Mouse (Mus musculus): ENCODE results near the gene Sept14. TPM values are rescaled to one million over a fixed set of nuclear protein-coding genes. Genes with fewer than 3 reads are reported as not detected.
"Not testable (repeated sequence)": the region's sequence is repeated elsewhere in the genome, so short reads cannot be mapped to it uniquely, and the experiment has no call there.

The Sept14 gene
- polyA plus RNA-seq, 1 experiment from 2014 or later, result not detected

DNA sequence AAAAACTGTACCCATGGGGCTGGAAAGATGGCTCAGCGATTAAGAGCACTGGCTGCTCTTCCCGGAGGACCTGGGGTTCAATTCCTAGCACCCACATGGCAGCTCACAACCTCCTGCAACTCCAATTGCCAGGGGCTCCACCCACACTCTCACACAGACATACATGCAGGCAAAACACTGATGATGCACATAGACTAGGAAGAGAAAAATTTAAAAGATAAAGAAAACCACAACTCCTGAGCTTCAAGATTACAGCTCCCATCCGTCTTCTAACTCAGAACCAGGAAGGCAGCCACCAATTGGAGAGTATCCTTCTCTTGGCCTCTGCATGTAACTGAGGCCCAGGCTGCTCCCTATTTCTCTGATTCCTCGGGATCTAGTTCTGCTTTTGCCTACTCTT is 16.0 kb upstream of the Sept14 start:
- Histone ChIP-seq H3K4me1 (peaks cover 19% of the 10 kb centered on the region), H3K27me3 (no peaks in the 10 kb centered on the region), H3K4me3 (peak overlapping the region; percentile 85), H3K9me3 (no peaks in the 10 kb centered on the region), H3K27ac (peak overlapping the region; percentile 97), H3K9ac (peak overlapping the region; percentile 91; the same call in 1 of the 2 replicates), H3K36me3 (peaks cover 7% of the 10 kb centered on the region), H3K4me2 (peak overlapping the region; percentile 49)
- 45% methylated on average over 4 of the region's 4 CpGs for WGBS
- ATAC-seq (ENCODE audit: insufficient number of reproducible peaks, low FRiP score, low TSS enrichment, low read depth), result no peak

DNA sequence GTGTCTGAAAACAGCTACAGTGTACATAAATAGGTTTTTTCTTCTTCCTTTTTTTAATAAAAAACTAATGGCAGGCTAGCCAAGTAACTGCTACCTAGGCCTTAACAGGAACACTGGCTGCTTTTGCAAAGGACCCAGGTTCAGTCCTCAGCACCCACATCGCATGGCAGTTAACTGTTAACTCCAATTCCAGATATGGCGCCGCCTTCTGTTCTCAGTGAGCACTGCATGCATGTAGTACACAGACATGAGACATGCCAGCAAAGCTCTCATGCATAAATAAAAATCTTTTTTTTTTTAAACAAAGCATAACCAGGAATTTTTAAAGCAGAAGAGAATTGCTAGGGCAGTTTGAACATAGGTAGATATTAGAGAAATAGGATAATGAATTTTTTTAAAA is 11.9 kb upstream of the Sept14 start:
- no peak for ATAC-seq (ENCODE audit: insufficient number of reproducible peaks, low FRiP score, low TSS enrichment, low read depth)
- peaks cover 30% of the 10 kb centered on the region for H3K36me3 ChIP-seq
- no peaks in the 10 kb centered on the region for H3K27me3 ChIP-seq
- no peak overlapping the region for H3K27ac ChIP-seq
- no peaks in the 10 kb centered on the region for H3K9me3 ChIP-seq
- H3K9ac ChIP-seq, result no peak overlapping the region
- H3K4me2 ChIP-seq, result no peak overlapping the region
- H3K4me1 ChIP-seq, result peaks cover 15% of the 10 kb centered on the region; the same call in 1 of the 2 replicates
- no peak overlapping the region for H3K4me3 ChIP-seq
- WGBS, result 83% methylated on average over 3 of the region's 3 CpGs

DNA sequence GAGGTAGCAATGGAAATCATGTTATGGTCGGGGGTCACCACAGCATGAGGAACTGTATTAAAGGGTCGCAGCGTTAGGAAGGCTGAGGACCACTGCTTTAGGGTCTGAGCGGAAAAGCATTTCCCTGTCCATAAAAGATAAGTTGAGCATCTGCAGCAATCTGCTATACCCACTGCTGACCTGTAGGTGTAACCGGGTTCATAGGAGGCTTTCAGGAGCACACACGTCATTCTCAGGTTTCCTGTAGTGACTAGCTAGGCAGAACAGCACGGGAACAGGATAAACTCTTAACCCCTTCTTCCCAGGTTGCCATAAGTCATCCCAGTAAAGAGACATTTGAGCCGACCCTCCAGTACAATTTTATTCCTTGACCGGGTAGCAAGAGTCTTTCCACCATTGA is 8.7 kb upstream of the Sept14 start:
- whole genome bisulfite sequencing, result 80% methylated on average over 9 of the region's 9 CpGs
- ATAC-seq (ENCODE audit: insufficient number of reproducible peaks, low FRiP score, low TSS enrichment, low read depth), result no peak
- Histone ChIP-seq H3K9ac (no peak overlapping the region), H3K27ac (no peak overlapping the region), H3K4me3 (no peak overlapping the region), H3K9me3 (no peaks in the 10 kb centered on the region), H3K4me1 (peaks cover 7% of the 10 kb centered on the region; the same call in 1 of the 2 replicates), H3K36me3 (peaks cover 30% of the 10 kb centered on the region), H3K27me3 (no peaks in the 10 kb centered on the region), H3K4me2 (no peak overlapping the region)

DNA sequence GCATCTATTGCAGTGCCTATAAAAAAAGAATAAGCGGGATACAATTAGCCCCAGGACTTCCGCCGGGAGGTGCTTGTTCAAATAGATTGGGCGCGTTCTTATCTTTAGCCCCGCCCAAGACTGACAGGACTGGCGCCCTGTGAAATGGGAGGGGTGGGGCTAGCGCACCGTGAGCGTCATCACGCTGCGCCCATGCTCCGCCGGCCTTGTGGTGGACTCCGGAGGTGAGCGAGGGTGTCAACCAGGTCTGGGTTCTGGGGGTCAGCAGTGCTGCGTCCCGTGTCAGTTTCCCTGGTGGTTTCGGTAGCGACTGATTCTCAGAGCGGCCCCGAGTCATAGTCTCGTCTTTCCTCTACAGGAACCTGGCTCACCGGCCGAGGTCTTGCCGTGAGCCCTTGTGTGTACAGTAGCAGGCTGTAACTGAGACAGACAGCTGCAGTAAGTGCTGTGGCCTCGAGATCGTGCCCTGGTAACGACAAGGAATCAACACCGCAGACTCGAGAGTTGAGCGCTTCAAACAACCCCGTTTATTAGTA is 7.1 kb upstream of the Sept14 start, which contains the start of gene Mrps17:
Gene Mrps17 (plus strand): TSS at position 172 of the 536 bp plus-strand sequence.
- ATAC-seq (ENCODE audit: insufficient number of reproducible peaks, low FRiP score, low TSS enrichment, low read depth), result peak; percentile 92
- Histone ChIP-seq H3K4me3 (peak within 1 kb of the TSS; percentile 61), H3K27me3 (no peaks in the 10 kb centered on the region), H3K4me1 (peaks cover 7% of the 10 kb centered on the region; the same call in 1 of the 2 replicates), H3K36me3 (peaks cover 30% of the 10 kb centered on the region), H3K4me2 (peak within 1 kb of the TSS; percentile 74), H3K27ac (peak within 1 kb of the TSS; percentile 17; the same call in 1 of the 2 replicates), H3K9ac (peak within 1 kb of the TSS; percentile 54), H3K9me3 (no peaks in the 10 kb centered on the region)
- WGBS, result 1% methylated on average over 33 of the region's 33 CpGs

DNA sequence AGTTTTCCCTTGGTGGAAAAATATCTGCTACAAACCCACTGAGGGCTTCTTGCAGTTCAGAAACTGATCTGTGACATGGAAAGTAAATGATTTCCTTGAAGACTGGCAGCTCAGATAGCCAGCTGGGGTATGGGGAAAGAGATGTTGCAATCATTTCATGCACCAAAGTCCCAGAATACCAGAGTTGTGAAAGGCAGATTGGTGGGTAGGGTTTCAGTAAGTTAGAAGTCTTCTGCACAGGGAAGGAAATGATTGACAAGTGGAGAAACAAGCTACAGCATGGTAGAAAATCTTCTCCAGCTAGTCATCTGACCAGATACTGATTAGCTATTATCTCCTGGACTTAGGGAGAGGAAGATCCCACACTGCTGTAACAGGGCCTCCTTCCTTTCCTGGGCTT is 4.9 kb downstream of the Sept14 start:
- no peak overlapping the region for H3K4me3 ChIP-seq
- H3K9me3 ChIP-seq, result no peaks in the 10 kb centered on the region
- no peak overlapping the region for H3K4me2 ChIP-seq
- H3K27me3 ChIP-seq, result peaks cover 16% of the 10 kb centered on the region; the same call in 1 of the 2 replicates
- H3K36me3 ChIP-seq, result no peaks in the 10 kb centered on the region
- H3K27ac ChIP-seq, result no peak overlapping the region
- no peak for ATAC-seq (ENCODE audit: insufficient number of reproducible peaks, low FRiP score, low TSS enrichment, low read depth)
- H3K4me1 ChIP-seq, result no peaks in the 10 kb centered on the region
- H3K9ac ChIP-seq, result no peak overlapping the region

DNA sequence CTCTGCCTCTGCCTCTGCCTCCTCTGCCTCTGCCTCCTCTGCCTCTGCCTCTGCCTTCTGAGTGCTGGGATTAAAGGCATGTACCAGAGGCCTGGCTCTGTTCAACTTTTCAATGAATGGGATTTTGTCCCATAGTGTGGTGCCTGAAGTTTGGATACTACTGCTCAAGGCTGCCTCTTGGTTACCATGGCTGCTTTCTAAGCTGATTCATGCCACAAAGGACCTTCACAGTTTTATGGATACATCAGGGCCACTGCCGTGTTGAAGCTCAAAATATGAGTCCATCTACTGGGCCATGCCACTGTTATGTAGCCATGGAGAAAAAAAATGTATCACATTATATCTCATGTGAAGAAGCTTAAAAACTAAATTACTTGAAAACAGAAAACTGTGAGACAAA is 6.6 kb downstream of the Sept14 start:
- no peak overlapping the region for H3K4me2 ChIP-seq
- peaks cover 16% of the 10 kb centered on the region; the same call in 1 of the 2 replicates for H3K27me3 ChIP-seq
- H3K4me1 ChIP-seq, result no peaks in the 10 kb centered on the region
- no peak overlapping the region for H3K27ac ChIP-seq
- H3K36me3 ChIP-seq, result no peaks in the 10 kb centered on the region
- H3K4me3 ChIP-seq, result no peak overlapping the region
- no peak for ATAC-seq (ENCODE audit: insufficient number of reproducible peaks, low FRiP score, low TSS enrichment, low read depth)
- WGBS, result 75% methylated on average over 1 of the region's 1 CpGs
- no peak overlapping the region for H3K9ac ChIP-seq
- no peaks in the 10 kb centered on the region for H3K9me3 ChIP-seq

DNA sequence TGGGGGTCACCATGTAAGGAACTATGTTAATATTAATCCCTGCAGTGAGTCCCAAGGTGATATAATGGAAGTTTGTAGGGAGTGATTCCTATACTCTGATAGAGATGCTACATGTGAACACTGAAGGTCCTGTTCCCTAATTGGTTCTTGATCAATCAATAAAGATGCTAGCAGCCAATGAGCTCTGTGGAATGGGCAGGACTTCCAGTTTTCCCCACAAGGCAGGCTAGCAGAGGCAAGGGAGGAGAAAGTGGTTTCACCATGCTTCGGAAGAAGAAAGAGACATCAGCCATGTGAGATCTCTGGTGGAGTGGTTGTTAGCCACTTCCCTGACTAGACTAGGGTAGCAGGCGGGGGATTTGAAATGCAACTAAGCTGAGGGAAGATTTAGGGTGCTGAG is 7.8 kb downstream of the Sept14 start:
- no peak for ATAC-seq (ENCODE audit: insufficient number of reproducible peaks, low FRiP score, low TSS enrichment, low read depth)
- Histone ChIP-seq H3K36me3 (no peaks in the 10 kb centered on the region), H3K27me3 (peaks cover 16% of the 10 kb centered on the region; the same call in 1 of the 2 replicates), H3K4me2 (no peak overlapping the region), H3K9me3 (no peaks in the 10 kb centered on the region), H3K4me1 (no peaks in the 10 kb centered on the region), H3K4me3 (peak overlapping the region; percentile 11; the same call in 1 of the 2 replicates), H3K27ac (no peak overlapping the region), H3K9ac (no peak overlapping the region)
- WGBS, result 41% methylated on average over 2 of the region's 2 CpGs

DNA sequence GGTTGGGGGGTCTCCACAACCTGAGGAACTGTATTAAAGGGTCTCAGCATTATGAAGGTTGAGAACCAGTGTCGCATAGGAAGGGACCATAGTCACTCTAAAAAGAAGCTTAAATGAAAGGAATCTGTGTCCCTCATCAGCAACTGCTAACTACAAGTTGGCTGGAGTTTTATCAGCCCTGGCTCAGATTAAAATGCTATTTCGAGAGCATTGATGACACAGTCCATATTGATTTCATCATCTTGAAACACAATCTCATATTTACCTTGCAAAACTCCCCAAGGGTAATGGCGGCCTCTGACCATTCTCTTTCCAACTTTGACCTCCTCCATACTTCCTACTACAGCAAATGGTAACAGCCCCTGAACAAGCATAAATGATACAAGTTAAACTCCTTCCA is 17.8 kb downstream of the Sept14 start:
- H3K27ac ChIP-seq, result no peak overlapping the region
- 82% methylated on average over 3 of the region's 3 CpGs for WGBS
- H3K4me3 ChIP-seq, result no peak overlapping the region
- H3K9ac ChIP-seq, result no peak overlapping the region
- H3K4me2 ChIP-seq, result no peak overlapping the region
- H3K4me1 ChIP-seq, result no peaks in the 10 kb centered on the region
- no peaks in the 10 kb centered on the region for H3K27me3 ChIP-seq
- H3K9me3 ChIP-seq, result no peaks in the 10 kb centered on the region
- ATAC-seq (ENCODE audit: insufficient number of reproducible peaks, low FRiP score, low TSS enrichment, low read depth), result no peak
- H3K36me3 ChIP-seq, result no peaks in the 10 kb centered on the region

DNA sequence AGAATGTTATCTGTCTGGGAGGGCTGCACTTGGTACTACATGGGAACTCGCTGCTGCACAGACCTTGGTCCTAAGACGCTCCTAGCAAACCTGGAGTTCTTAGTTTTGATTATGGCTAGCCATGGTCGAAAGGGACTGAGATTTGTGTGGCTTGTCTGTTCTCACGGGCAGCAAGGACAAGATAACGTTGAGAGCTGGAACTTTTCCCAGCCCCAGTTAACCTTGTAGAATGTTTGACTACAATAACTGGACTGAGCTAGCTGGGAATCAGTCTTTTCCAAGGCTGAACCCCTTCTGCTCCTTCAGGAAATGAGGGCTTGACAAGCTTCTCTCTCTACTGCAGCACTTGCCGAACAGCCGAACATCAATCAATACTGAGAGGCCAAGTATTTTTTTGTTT is 20.7 kb downstream of the Sept14 start:
- no peak for ATAC-seq (ENCODE audit: insufficient number of reproducible peaks, low FRiP score, low TSS enrichment, low read depth)
- Histone ChIP-seq H3K4me1 (no peaks in the 10 kb centered on the region), H3K4me3 (no peak overlapping the region), H3K27ac (no peak overlapping the region), H3K9me3 (no peaks in the 10 kb centered on the region), H3K36me3 (no peaks in the 10 kb centered on the region), H3K27me3 (no peaks in the 10 kb centered on the region), H3K9ac (no peak overlapping the region), H3K4me2 (no peak overlapping the region)
- WGBS, result 85% methylated on average over 7 of the region's 7 CpGs

DNA sequence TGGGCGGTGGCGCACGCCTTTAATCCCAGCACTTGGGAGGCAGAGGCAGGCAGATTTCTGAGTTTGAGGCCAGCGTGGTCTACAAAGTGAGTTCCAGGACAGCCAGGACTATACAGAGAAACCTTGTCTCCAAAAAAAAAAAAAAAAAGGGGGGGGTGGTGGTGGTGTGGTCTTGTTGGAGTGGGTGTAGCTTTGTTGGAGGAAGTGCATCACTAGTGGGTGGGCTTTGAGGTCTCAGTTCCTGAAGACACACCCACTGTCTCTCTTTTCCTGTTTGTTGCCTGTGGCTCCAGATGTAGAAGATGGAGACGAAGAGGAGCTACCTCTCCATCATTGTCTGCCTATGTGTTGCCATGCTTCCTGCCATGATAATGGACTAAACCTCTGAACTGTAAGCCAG is 23.2 kb downstream of the Sept14 start:
- H3K4me1 ChIP-seq, result not testable (repeated sequence)
- 91% methylated on average over 5 of the region's 5 CpGs for WGBS

DNA sequence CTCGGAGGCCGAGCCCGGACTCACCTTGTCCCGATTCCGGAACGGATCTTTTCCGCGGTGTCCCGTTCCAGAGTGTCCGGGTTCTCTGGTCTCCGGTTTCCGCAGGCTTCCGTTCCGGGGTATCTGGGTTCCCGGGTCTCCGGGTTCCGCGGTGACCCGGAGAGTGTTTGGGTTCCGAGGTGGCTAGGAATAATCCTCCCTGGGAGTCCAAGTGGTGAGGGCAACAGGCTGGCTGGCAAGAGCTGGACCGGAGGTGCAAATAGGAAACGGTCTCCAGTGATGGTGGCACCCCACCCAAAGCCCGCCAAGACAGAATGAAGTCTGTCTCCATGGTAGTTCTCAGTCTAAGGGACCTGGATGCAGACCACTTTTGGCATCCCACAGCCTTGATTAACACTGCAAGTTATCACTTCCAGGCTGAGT is 38.3 kb downstream of the Sept14 start, which contains the start of gene Zfp11:
Gene Zfp11 (minus strand): TSS at position 64 of the 423 bp plus-strand sequence.
- H3K4me2 ChIP-seq, result peak within 1 kb of the TSS; percentile 70
- H3K27ac ChIP-seq, result peak within 1 kb of the TSS; percentile 38; the same call in 1 of the 2 replicates
- H3K4me1 ChIP-seq, result peaks cover 9% of the 10 kb centered on the region
- no peaks in the 10 kb centered on the region for H3K9me3 ChIP-seq
- peak within 1 kb of the TSS; percentile 73 for H3K4me3 ChIP-seq
- ATAC-seq (ENCODE audit: insufficient number of reproducible peaks, low FRiP score, low TSS enrichment, low read depth), result 0 out of 2 replicates have a peak, but pooled peaks have one; percentile 61
- H3K36me3 ChIP-seq, result no peaks in the 10 kb centered on the region
- H3K9ac ChIP-seq, result peak within 1 kb of the TSS; percentile 76
- under 1% methylated on average over 23 of the region's 23 CpGs for WGBS
- H3K27me3 ChIP-seq, result no peaks in the 10 kb centered on the region

More for the DNA sequence above, 23.2 kb downstream of the Sept14 start:
- not testable (repeated sequence) for H3K9ac ChIP-seq; H3K4me3 ChIP-seq; H3K4me2 ChIP-seq; H3K36me3 ChIP-seq; H3K9me3 ChIP-seq; H3K27ac ChIP-seq; H3K27me3 ChIP-seq; ATAC-seq (ENCODE audit: insufficient number of reproducible peaks, low FRiP score, low TSS enrichment, low read depth)

DNA sequence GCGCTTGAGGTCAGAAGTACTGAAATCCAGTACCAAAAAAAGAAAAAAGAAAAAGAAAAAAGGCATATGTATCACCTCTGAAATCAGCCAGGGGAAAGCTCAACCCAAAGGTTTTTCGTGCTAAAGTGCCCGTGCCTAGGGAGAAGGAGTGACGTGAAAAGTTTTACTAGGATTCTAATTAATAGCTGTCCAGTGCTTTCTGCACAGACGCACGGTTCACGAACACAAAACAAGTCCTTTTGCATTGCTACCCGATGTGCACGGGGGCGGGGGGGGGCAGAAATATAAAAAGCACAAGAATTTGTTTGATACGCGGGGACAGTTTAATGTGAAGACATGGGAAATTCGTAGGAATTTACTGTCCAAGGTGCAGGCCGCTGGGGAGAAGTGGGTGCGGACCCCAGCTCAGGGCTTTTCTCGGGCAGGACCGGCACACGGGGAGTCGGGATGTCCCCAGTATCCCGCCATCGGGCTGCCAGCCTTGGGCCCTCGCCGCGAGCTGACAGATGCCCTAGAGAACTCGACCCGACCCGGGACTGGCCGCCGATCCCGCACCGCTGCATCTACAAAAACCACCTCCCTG is 38.8 kb downstream of the Sept14 start:
- H3K4me2 ChIP-seq, result peak overlapping the region; percentile 70
- peak overlapping the region; percentile 73 for H3K4me3 ChIP-seq

More for the DNA sequence above, 38.8 kb downstream of the Sept14 start:
- Histone ChIP-seq H3K36me3 (no peaks in the 10 kb centered on the region), H3K27me3 (no peaks in the 10 kb centered on the region), H3K9me3 (no peaks in the 10 kb centered on the region), H3K4me1 (peaks cover 9% of the 10 kb centered on the region), H3K9ac (peak overlapping the region; percentile 76), H3K27ac (peak overlapping the region; percentile 38; the same call in 1 of the 2 replicates)
- ATAC-seq (ENCODE audit: insufficient number of reproducible peaks, low FRiP score, low TSS enrichment, low read depth), result no peak
- under 1% methylated on average over 31 of the region's 31 CpGs for WGBS

All from limb, embryonic 15.5 days (tissue).